Mouse (Mus musculus) layer of hippocampus, postnatal 36 days (tissue): Measurements from ENCODE around the gene Pik3r5. TPM values are rescaled to one million over a fixed set of nuclear protein-coding genes. Genes with fewer than 3 reads are reported as not detected.

Source experiments
- DNase-seq, 2 experiments: peaks; one replicate each; pipeline ENCODE4 v3.0.0; 2022
- total RNA-seq, 2 experiments: library from RNA; stranded (reverse); gene quantifications; 2 replicates each; pipeline ENCODE4 v1.2.3; 2021

The Pik3r5 gene
- 1 to 10 TPM; 1.2 to 2.8 TPM for total RNA-seq

DNA sequence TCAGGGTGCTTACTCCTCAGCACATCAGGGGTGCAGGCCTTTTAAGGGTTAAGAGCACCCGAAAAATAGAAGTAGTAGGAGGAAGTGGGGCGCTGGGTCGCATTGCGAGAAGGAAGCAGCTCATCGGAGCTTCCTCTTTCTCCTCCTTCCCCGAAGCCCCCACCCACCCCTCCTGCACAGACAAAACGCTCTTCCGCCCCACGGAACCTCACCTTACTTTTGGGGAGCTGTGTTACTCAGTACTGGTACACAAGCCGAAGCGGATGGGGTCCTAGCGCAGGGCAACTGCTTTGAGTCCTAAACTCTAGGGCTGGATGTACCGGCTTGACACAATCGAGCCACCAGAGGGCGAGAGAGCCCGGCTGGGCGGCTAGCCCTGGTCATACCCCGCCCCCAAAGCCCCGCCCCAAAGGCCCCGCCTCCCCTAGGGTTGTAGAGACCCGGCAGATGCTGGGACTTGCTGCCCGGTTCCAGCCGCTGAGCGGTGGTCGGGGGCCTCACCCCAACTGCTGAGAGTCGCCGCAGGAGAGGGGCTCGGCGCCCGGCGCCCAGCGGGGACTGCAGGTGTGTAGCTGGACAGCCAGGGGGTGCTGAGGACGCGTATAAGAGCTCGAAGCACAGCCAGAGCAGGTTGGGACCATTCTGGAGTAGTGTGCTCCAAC, at the start of gene Pik3r5:
Gene Pik3r5 (plus strand): TSS at position 423 of the 662 bp plus-strand sequence.
- peak; percentile 47 to 50 for DNase-seq

DNA sequence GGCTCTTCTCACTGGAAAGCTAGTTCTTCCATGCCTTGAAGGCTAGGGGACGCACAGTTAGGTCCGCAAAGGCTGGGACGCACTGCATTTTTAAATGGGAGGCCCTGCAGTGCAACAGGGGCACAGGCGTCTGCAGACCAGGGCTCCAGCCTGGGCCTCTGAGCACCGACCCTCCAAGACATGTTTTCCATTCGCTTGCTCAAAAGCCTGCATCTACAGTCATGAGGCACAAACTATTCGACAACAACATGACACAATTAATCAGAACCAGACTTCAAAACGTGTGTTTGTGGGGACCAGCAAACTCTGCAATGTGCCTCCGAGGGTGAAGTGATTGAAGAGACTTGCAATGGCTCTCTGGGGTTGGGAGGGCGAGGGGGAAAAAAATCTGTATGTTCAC, 48.4 kb upstream of the Pik3r5 start:
- DNase-seq: no peak

DNA sequence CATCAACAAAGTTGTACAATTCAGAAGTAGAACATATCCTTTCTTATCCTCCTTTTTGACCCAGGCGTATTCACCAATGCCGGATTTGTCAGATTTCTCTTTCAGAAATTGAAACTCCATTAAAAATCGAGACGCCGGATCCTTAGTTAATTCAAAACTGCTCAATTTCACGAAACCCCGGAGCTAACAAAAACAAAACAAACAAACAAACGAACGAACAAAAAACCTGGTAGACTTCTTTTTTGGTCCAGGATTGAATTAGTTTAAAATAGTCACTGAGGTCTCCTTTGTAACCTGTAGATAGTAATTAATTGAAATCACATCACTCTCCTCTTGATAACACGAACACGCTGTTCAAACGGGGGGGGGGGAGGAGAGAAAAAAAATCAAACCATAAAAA, 47.8 kb upstream of the Pik3r5 start:
- no peak for DNase-seq

DNA sequence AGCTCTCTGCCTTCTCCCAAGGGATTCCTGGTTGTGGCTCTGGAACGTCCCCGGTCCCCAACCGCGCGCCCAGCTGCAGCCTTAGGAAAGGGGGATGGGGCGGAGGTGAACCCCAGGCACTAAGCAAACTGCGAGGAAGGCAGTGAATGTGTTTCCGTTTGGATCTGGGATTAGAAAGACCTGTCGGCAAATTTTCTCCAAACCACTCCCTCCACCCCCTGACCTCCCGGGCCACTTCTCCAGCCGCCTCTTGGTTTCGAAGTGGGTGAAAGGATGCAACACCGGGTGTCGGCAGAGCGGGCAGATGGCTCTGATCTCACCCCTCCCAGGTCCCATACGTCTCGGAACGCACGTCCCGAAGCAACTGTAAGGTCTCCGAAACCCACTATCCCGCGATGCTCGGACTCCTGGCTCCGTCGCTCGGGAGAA, 47.3 kb upstream of the Pik3r5 start:
- no peak for DNase-seq

DNA sequence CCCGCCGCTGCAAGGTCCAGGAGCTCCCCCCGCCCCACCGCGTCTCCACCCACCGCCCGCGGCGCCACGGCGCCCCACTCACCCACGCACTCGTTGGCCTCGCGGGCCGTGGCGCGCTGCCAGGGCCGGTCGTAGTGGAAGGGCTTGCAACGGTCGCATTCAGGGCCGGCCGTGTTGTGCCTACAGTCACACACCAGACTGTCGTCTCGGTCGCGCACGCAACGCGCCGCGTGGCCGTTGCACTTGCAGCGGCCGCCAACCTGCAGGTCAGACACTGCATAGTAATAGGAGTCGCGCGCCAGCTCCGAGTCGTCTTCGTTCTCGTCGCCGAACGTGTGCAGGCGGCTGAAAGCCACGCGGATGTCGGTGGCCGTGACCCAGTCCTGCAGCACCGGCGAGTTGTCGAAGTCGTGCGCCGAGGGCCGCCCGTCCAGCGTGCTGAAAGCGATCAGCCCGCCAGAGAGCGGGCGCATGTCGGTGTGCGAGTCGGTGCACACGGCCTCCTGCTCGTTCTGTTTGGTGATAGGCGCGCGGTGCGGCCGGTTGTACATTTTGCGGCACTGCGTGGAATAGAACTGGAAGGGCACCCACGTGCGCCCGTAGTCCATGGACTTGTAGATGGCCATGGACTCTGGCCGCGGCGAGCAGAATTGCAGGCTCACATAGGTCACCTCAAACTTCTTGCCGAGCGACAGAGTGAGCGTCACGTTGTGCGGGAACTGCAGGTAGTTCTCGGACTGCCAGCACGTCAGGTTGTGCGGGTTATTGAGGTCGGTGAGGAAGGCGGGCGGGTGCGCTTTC, 46.7 kb upstream of the Pik3r5 start:
- DNase-seq: no peak

DNA sequence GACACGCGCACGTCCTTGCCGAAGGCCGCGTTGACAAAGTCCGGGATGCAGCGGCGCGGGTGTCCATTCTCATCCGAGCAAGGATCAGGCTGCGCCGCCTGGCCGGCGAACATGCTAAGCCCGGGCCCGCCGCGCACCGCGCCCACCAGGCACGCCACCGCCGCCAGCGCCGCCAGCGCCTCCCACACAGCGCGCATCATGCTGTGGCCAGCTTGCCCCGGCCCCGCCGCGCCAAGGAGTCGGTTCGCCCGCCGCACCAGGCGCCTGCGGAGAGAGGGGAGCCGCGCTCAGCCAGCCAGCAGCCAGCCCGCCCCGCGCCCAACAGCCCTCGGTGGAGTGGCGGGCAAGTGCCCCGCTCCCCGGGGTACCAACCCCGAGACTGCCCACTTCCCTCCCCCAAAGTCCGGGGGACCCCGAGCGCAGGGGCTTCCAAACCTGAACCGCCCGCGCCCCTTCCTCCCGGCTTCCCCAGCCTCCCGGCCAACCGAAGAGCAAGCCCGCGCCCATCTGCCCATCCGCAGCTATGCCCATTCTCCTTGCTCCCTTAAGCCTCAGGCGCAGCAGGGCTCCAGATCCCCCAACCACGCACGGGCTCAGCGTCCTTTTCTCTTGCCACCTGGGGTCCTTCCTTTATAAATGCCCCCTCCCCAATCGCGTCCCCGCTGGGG, 45.9 kb upstream of the Pik3r5 start:
- DNase-seq: no peak

DNA sequence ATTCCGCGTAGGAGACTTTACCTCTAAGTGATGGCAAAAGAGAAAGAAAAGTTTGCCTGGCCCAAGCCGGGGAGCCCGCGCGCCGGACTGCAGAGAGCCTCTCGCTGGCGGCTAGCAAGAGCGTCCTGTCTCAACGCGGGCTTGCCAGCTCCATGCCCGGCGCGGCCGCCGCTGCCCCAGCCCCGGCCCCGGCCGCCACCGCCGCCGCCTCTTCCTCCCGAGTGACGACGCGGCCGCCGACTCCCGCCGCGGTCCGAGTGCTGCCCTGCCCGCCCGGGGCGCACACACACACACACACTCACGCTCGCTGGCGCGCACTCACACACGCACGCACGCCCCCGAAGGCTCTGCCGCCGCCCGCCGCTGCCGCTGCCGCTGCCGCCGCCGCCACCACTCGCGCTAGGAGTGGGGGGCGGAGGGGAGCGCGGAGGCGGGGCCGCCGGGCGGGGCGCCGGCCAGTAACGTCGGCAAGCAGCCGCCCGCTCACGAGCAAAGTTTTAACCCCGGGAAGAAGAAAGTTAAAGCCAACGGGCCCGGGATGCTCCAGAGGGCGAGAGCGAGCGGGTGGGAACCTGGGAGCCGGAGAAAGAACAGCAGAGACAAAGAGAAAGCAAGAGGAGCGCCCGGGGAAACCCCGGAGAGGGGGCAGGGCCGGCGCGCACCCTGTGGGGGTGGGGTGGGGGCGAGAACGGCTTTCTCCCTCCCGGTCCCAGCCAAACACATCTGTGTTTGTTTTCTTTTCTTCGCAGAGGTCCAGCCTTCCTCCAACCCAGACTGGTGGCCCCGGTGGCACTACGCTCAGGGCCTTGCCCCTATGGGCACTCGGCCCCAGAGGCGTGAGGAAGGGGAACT, 45.1 kb upstream of the Pik3r5 start:
- peak; percentile 18 to 19 for DNase-seq

DNA sequence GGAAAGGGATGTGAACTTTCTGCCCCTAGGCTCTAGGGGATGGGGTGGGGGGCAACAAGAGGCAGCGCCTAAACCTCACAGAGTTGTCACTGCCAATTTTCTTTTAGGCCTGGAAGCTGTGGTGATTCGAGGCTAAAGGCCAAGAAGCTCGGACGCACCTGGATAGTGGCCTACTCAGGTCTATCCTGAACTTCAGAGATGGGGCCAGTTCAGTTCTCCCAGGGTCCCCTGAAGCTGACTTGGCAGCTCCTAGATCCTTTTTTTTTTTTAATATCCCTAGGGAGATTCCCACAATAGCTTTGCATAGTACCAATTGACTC, 44.5 kb upstream of the Pik3r5 start:
- no peak for DNase-seq

DNA sequence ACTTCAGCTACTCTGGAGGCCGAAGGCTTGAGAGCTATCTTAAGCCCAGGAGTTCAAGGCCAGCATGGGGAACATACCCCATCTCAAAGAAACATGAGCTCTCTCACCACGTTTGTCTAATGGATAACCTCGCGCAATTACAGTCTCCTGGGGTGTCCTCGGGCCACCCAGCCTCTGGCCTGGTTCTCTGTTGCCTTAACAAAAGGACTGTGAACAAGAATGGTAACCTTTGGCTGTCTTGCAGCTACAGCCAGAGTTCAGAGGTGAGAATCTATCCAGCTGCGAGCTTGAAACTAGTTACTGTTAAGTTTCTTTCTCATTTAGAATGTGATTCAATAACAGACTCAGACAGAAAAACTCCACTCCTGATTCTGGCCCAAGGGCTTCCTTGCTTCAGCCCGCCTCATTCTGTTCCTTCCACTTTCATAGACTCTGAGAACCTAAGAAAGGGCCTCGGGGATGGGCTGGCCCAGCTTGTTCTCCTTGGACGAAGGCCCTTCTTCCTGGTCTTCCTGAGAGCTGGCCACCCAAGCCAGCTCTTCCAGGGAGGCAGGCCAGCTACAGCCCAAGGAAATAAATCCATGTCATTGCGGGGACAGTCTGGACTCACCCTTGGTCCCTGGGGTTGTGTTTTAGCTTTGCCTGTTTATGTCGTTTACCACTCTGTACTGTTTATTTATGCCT, 43.8 kb upstream of the Pik3r5 start:
- no peak for DNase-seq

DNA sequence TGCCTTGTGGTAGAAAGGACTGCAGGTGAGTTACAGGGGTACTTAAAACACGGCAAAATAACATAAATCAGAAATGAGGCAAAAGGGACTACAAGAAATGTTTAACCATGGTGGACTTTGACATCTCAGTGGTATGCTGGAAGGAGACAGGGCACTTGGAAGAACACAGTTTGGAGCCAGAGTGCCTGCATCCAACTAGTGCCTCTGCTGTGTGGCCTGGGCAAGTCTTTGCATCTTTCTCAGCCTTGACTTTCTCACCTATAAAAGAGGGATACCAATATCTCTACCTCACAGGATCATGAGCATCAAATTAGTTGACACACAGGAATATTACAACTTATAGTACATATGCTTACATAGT, 43.3 kb upstream of the Pik3r5 start:
- DNase-seq: no peak

DNA sequence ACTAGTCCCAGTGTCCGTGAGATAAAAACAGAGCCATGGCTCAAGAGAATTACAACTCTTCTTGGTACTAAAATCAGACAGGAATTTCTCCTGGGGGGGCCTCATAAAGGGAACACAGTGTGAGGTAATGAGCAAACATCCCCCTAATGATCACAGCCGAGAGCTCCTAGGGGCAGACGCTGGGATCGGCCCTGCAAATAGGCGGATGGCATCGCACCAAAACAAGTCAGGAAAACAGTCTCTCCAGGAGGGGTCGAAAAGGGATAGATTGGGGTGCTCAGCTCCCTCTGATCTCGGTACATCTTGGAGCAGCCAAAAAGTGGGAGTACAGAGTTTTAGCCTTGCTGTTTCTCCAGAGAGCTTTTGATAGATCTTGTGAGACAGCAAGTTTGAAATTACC, 42.3 kb upstream of the Pik3r5 start:
- no peak for DNase-seq

DNA sequence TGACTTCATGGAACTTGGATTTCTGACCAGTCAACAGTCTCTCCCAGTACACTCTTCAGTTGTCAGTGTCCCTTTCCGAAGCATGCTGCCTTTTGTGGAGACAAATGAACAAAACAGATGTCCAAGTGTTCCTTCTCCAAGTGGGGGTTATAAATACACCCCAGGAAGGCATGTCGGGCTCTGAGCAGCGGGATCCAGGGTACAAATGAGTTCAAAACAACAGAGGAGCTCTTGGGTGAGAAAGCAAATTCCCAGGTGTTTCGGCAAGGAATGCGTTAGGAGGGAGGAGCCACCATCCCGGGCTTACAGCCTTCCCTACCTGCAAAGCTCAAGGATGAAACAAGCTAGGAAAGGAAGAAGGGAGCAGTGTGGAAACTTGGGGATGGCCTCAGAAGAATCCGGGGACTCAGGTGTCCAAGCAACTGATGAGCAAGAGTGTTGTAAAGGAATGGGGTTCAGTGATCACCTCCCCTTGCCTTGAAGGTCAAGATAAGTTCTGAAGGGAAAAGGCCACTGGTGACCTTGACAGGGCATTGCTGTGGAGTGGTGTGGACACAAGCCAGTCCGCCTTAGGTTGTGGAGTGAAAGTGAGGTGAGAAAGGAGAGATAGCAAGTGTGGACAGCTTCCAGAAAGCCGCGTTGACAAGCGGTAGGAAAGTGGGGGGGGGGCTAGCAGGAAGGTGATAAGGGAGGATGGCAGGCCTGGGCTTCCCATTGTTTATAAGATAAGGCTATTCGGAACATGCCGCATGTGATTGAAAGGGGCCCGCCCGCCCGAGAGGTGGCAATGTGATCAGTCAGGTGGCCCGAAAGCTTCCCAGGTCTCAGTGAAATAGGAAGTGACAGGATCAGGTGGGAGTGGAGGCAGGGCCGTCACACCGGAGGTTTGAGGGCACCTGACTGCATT, 41.3 kb upstream of the Pik3r5 start:
- no peak for DNase-seq

DNA sequence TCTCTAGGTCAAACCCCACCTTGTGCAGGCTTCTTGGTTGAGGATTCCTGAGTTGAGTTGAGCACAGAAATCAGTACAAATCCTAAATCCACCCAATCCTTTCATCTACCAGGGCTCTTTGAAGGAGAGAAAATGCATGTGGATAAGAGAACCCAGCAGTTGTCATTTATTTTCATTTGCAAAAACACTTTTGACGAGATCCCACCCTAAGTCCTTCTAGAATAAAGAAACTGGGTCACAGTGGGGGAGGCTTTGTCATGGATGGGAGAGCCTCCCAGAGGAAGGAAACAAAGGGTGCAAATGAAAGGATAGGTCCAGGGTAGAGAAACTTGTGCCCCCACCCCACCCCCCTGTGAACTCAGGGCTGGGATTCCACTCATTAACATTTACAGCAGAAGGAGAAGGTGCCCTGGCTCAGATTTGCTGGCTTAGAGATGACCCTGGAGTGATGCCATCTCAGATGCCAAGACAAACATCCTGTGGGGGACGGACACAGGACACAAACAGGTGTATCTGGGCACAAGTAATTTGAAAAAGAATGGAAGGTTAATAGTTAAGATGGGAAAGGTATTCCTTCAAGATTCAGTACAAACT, 37.9 kb upstream of the Pik3r5 start:
- no peak for DNase-seq

DNA sequence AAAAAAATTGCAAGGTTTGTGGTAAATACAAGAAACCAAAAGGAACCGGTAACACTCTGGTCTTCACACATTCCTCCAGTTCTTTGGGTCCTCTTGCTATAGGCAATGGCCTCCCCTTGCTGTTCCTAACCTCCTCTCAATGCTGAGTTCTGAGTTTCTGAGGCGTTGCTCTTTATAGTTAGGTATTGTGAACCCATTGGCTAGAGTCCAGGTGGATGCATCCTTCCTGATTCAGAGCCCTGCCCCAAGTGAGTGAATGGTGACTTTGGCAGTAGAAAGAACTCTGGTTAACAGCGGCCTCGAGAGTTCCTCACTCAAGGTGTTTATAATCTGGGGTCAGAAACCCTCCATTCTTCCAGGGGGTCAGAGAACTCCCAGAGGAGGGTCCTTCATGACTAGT, 37.2 kb upstream of the Pik3r5 start:
- DNase-seq: no peak

DNA sequence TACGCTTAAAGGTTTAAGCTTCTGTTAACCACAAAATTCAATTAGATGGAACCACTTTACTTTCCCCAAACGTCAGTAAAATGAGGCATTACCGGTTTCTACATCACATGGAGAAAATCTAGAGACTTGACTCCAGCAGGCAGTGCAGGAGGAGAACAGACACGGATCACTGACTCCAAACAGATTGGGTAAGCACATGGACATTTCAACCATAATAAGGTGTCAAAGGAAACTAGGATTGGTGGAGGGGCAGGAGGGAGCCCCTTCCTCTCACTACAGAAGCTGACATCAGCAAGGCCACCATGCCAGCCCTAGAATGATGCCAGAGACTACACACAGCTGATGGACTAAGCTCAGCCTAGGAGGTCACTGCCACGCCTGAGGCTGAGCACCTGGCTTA, 36.4 kb upstream of the Pik3r5 start:
- DNase-seq: no peak

DNA sequence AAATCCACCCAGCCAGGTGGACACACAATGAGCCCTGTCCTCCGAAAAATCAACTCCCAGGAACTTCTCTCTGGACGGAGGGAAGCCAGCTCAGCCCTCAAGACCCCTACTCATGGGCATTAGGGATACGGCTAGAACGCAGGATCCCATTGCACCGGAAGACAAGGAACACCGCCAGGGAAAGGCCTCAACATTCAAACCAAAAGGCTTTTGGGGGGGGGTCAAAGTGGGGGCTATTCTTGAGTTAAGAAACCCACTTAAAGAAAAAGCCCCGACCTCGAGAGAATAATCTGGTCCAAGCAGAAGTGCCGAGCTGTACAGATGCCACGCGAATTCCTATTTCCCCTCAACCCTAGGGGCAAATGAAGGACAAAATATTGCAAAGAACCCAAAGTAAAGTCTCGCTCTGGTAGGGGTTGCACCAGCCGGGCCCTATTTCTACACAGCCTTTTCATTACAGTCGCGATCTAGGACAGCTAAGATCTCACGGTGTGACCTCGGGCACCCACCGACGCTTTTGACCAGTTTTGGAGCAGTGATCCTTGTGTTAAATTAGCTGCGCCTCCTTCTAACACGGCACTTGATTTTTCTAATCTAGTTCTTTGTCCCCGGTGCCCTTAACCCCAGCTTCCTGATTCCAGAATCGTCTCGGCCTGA, 32.9 kb upstream of the Pik3r5 start:
- no peak for DNase-seq

DNA sequence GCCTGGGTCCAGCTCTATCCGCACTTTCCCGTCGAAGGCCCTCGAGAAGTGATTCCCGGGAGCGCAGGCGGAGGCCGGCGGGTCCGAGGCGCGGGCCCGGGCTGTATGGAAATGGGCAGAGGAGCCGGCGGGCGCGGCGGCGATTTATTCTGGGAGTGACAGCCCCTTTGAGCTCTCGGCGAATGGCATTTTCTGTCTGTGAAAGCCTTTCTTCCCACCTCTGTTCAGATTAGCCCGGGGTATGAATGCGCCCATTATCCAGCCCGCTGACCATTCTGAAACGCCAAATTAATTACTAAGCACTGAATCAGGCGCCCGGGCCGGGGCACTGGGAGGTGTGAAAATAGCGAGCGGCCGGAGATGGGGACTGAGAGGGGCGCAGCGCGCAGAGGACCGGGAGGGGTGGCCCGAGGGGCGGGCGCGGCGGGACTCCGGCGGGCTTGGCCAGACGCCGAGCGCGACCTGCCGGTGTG, 32.3 kb upstream of the Pik3r5 start:
- peak in 1 of 2 experiments; percentile 29 for DNase-seq

DNA sequence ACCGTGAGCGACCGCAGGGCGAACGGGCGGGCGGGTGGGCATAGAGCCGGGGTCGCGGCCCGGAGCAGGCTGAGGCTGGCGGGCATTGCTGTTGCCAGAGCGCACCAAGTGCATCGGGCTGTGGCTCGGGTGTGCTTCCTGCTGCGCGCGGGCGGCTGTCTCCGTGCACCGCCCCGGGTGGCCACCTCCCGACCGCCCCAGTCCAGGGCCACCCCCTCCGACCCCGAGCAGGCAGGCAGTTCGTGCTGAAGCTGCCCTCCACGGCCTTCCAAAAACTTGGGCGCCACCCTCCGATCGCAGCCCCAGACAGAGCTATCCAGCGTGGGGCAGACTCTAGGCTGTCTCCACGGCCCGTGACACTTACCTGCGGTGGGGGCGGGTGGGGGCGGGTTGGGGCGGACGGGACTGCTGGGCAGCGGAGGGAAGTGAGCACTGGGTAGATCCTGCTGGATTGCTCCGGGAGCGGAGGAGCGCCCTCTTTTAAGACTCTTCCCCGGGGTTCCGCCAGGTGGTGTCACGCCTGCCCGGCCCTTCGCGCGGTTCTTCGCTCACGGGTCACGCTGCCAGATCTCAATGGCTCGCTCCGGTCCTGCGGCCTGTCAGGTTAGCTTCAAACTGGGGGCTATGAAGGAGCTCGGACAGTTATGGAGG, 31.8 kb upstream of the Pik3r5 start:
- DNase-seq: peak in 1 of 2 experiments; percentile 8

DNA sequence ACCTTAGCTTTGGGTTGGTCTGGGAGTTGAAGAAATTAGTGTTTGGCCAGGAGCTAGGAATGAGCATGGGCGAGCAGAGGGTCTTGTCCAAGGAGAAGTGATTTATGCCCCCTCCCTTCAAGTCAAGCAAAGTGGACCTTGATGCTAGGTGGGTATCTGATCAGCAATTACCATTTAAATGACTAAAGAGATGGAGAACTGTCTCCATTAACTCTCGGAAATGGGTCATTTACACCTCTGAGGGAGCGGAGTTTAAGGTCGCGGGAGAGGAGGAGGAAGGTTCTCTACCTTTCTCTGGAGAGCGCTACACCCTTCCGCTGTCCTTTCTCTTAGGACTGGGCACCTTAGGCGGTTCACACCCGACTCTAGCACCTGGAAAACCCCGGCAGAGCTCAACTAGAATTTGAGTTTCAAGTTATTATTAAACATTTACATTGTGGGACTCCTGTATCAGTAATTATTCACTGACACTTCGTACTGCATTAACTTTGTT, 31.1 kb upstream of the Pik3r5 start, which contains the start of gene Ntn1:
Gene Ntn1 (minus strand): TSS at position 97 of the 493 bp plus-strand sequence.
- no peak for DNase-seq
